Mouse (Mus musculus) ES-Bruce4 (cell line): Measurements from ENCODE around the gene Bod1l.

Experiments
- CTCF ChIP-seq: IDR thresholded peaks from one replicate; pipeline ENCODE4 v1.8.1; 2011; ENCODE audit warnings: low read depth, low read length
- EP300 ChIP-seq: IDR thresholded peaks from 2 replicates; pipeline ENCODE4 v1.6.1; 2011; ENCODE audit warnings: low read depth, low read length; ENCODE audit not compliant: insufficient read depth
- POLR2A ChIP-seq: IDR thresholded peaks from one replicate; pipeline ENCODE4 v1.8.1; 2011; ENCODE audit warnings: low read length; ENCODE audit not compliant: insufficient read depth

DNA sequence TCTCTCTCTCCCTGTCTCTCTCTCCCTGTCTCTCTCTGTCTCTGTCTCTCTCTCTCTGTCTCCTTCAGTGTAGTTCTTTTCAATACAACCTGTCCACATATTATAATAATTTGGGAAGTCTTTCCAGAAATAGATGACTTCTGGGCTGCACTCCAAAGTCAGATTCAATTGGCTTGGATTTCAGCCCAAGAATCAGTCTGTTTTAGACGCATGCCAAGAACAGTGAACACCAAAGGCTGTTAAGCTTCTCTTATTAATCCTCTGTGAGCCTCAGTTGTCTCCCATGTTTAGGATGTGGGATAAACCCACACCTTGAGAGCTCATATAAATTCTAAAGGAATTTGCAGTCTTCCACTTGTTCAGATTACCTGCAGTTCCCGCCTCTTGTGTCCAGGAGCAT, 27.0 kb upstream of the Bod1l start:
- TF ChIP-seq CTCF (no peak), EP300 (no peak), POLR2A (no peak)
